Mouse (Mus musculus) telencephalon, adult 2 months (tissue): ENCODE data around the gene Idh1.
A peak's percentile ranks its signal among the peaks of the same experiment; 100 is the strongest.

Source experiments
- DNase-seq: peaks from one replicate; pipeline ENCODE4 v3.0.0-alpha.2; 2011; ENCODE audit warnings: low read depth, low spot score

Gene Idh1

DNA sequence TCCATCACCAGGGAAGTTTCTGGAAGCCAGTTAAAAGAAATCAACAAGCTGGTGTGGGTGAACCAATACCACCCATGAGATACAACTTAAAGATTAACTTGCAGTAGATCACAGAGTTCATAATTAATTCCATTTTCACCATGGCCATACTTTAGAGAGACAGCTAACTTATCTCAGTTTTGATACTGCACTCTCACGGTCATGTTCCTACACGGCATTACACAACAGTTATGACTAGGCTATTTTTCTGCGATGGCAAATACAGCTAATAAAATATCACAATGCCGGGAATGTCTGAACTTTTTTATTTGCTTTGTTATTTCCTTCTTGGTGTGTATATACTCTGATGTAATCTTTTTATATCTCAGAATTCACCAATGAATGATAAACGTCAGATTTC is 9.4 kb downstream of the Idh1 start:
- DNase-seq, result no peak

DNA sequence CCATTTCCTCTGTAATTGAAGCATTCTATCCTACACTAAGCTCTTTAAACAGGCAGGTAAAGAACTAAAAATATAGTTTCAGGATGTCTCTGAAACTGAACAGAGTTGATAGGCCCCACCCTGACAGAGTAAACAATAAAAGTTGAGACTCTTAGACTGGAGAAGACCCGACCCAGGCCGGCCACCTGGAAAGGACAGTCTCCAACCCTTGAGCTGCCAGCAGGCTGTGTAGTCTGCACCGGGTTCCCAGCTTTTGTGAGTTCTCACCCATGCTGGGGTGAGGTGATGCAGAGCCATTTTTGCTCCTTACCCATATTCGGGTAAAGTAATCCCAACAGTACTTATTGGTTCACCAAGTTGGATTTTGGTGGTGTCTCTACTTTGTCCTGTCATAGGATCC is 10.1 kb downstream of the Idh1 start:
- no peak for DNase-seq

DNA sequence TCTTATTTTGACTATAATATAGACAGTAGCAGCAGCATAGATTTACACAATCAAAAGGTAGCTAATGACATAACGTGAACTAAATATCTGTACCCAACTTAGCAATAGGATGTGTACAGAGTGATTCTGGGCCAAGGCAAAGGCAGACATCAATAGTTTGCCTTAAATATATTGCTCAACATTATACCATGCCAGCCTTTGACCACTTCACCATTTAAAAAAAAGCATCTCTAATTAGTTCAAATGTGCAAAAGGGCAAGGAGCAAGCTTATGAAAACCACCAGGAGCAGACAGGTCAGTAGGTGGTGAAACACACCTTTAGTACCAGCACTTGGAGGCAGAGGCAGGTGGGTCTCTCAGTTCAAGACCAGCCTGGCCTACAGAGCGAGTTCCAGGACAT is 12.6 kb downstream of the Idh1 start:
- no peak for DNase-seq

DNA sequence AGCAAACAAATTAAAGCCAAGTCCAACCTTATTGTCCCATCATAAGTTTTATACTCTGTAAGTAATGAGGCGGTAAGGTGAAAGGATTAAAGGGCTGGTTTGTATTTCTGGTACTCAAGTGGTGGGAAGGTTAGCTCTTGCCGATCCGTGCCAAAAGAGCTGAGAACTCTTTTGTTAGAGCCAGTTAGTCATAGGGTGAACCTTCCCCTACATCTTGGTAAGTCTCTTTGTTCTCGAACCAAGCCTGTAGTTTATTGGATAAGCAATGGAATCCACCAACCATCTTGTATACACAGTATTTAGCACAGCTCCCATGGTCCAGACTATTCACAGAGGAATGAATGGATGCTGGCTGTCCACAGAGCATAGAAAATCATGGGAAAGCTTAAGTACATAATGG is 14.7 kb downstream of the Idh1 start:
- DNase-seq, result no peak

DNA sequence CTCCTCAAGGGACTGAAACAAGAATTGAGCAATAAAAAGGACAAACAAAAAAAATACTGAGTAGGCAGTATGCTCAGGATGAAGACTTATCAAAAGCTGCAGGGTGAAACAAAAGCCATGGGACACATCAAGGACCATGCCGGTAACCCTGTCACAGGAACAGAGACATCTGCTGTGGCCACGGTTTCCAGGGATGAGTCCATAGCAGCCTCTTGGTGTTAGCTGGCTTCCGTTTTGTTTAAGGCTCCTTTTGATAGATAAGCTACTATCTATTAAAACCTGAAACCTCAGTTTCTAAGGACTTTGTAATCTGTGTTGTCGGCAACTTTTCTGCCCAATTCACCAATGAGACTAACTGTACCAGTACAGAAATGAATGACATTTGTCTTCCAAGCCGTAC is 16.4 kb downstream of the Idh1 start:
- DNase-seq, result no peak

DNA sequence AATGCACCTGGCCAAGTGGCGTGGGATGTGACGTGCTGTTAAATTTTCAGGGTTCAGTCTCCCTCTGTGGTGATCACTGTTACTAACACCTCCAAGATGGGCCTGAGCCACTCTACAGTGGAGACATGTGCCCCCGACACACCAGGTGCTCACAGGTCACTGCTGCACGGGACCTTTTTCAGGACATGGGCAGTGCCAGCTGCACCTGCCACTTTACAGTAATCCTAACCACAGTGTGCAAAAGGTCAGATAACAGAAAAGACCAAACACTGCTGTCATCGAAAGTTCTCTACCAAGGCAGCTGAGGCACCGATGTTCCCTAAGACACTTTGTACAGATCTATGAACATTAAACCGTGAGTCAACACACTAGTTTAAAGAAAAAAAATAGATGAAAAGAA is 16.8 kb downstream of the Idh1 start:
- DNase-seq, result no peak

DNA sequence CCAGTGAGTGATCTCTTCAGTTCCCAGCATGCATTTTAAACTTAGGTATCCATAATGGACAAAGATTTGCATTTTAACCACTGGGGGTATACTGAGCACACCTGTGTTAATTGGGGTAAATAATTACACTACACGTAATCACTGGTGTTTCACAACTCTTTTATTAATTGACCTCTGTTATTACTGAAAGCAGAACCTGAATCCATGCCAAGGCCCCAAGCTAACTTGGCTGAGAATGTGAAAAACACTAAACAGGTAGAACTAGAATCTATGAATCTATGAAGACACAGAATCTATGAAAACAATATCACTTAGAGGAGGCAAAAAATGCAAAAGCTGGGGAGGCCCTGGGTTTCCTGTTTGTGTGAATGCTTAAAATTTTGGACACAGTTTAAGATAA is 18.8 kb downstream of the Idh1 start:
- no peak for DNase-seq

DNA sequence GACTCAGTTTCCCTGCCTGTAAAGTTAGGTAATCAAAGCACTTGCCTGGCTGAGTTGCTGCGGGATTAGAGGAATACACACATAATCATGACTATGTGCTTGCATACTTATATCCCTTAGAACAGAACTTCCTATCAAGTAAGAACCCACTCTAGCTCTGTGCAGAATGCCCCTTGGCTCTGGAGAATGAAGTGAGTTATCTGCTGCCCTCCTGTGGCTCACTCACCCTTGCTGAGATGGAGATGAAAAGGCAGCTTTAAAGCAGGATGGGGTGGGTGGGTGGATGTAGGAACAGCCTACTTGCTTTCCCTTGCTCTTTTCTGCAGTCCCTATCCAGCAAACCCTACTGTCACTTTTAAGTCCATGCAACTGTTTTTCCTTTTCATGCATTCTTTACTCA is 24.1 kb downstream of the Idh1 start:
- no peak for DNase-seq

DNA sequence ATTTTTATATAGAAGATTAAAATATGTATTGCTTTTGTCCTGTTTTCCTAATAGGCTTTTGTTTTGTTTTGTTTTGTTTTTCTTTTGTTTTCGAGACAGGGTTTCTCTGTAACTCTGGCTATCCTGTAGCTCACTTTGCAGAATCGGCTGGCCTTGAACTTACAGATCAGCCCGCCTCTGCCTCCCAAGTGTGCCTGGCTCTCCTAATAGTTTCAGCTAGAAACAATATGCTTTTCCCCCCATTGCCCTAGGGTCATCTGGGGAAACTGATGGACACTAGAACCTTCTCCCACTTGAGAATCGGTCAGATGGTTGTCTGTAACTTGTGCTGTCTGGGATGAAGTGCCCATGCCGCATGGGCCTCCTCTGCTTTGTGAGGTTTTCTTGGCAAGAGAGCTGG is 30.2 kb downstream of the Idh1 start:
- DNase-seq, result no peak

DNA sequence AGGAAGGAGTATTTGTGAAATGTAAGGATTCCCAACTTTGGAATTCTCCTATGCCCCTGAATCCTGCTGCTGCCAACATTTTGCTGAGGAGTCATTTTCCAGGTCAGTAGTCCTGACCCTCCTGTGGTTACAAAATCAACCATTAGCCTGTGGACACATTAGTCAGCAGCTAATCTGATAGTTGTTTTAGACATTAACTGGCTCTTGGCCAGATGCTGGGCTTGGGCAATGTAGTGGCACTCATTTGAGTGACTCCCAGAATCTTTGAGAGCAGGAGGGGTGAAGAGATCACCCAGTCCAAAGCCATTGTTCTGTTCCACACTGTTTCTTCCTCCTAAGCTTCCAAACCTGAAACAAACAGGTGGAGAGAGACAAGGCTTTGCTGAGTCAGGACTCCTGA is 31.5 kb downstream of the Idh1 start:
- DNase-seq, result no peak

DNA sequence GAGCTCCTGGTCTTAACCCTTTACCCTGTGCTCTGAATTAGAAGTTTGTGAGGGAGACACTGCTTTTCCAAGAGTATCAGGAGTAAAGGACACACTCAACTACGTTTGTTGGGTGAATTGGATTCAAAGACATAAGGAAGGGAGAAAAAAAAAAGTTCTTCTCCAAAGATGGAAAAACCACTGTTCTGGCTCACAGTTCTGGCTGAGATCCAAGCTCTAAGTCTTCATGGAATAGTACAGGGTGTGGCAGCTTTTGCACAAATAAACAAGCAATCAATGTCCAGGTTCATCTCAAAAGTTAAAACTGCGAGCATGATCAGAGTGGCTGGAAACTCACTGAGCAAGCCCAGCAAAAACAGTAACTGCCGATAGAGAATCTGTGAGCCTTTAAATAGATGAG is 38.3 kb downstream of the Idh1 start:
- DNase-seq, result no peak

DNA sequence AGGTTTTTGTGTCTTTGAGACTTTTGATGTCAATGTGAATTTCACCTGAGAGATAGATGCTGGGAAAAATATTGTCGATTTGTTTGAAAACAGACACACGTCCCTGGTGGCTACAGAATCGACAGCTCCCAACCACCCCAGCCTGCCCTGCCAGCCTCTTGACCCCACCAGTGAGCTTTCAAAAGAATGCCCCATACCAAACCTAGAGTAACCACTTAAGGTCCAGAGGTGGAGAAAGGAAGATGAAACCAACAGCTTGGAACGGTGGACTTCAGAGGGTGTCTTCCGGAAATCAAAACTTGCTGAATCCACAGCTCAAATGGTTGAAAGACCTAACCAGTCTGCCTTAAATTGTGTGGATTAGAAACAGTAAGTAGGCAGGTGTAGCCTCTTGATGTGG is 39.0 kb downstream of the Idh1 start:
- DNase-seq, result no peak

DNA sequence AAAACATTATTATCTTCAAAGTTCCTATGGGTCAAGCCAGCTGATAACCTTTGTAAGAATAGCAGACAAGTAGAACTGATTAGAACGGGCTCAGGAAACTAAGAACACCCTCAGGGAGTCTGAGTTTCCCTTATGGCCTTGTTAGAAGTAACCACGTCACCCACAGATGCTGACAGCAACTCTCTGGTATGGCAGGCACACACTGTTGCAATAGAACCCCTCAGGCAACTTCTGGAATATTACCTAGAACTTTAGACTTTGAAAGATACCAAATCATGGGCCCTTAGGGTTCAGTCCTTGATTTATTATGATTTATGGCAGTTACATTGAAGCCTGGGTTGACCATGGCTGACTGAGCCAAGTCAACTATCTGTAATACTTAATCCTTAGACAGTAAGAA is 39.7 kb downstream of the Idh1 start:
- no peak for DNase-seq

DNA sequence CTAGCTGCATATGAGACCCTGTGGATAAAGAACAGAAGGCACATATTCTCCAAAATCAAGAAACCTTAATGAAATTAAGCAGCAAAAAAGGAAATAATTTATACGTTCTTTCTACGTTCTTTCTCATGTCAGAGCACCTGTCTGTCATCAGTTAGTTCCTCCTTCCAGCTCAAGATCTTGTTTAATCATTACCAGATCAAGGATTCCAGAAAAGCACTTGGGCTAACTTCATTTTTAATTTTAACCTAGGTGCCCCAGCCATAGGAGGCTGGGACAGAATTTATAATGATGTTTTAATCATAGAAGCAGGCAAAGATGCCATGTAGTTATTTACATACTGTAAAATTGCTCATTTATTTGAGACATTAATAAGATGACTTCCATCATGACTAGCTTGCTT is 41.5 kb downstream of the Idh1 start:
- no peak for DNase-seq

DNA sequence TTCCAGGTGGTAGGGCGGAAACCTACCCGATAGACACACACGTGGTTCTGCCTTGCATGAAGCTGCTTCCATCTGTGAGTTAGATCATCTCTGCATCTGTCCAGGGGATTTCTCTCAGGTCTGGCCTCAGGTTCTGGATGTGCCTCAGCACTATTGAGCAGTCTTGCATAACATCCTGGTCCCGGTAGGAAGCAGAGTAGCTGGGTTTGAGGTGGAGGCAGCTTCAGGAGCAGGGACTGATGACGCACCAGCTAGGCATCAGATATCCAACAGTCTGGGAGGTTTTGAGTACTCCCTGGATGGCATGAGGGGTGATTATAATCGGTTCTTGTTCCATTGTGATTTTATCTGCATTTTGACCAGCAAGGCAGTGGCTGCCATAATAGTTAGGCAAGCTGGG is 48.7 kb downstream of the Idh1 start:
- DNase-seq, result no peak

DNA sequence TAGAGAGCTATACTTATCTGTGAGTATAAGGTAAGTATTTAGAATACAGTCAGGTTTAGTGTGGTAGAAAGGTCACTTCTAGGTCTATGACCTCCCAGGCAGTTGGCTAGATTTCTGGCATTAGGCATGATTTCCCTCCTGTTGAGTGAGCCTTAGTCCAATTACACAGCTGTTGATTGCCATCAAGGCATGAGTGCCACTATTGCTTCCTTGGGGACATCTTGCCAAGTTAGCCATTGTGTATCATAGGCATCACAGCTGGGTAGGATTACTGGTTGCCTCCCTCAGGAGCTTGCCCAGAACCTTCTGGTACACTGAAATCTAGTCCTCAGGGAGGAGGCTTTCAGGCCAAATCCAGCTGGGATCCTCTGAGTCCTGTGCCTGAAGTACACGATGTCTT is 53.5 kb downstream of the Idh1 start:
- no peak for DNase-seq

DNA sequence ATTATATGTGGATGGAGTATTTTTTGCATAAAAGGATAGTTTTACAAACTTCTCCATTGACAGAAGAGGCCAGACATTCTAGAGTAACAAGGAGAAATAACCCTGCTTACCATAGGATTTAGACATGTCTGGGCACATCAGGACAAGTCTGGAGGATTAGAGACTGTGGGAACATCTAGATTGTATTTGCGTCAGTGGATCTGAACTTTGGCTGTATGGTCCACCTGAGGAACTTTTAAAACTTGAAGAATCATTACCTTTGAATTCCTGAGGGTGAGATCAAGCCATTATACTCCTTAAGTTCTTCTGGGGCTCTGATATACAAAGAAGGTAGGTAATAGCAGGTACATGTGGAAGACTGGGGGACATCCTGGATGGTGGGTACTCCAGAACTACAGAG is 54.6 kb downstream of the Idh1 start:
- no peak for DNase-seq

DNA sequence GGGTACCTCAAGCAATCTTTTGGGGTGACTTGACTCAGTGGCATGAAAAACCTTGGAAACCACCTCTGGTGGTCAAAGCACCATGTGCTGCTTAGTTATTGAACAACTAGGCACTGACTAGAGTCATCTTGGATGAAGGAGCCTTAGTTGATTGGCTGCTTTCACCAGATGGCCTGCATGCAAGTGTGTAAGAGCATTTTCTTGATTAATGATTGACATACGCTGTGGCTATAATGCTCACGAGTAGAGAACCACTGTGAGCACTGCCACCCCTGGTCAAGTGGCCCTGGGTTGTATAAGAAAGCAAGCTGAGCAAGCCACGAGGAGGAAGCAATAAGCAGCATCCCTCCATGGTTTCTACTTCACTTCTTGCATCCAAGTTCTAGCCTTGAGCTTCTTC is 56.1 kb downstream of the Idh1 start:
- no peak for DNase-seq

DNA sequence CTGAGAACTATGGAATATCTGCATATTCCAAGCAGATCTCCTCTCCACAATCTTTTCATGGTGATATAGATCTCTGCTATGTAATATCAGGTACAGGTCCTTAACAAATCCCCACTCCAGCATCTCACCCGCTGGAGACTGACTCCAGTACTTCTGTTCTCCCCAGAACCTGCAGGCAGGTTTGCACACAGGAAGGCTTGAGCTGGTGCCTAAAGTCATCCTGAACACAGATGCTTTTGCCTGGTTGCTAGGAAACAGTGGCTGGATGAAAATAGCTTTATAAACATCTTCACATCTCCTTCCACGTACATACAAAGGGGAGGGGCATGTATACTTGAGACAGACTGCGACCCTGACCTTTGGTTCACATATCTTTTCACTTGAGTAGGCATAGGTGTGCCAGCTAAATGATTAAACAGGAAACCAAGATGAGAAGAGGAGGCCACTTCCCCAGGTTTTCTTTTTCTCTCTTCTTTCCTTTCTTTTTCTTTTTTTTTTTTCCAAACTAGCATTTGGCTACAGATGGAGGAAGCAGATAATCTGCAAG is 56.6 kb downstream of the Idh1 start:
- DNase-seq, result peak; percentile 38

DNA sequence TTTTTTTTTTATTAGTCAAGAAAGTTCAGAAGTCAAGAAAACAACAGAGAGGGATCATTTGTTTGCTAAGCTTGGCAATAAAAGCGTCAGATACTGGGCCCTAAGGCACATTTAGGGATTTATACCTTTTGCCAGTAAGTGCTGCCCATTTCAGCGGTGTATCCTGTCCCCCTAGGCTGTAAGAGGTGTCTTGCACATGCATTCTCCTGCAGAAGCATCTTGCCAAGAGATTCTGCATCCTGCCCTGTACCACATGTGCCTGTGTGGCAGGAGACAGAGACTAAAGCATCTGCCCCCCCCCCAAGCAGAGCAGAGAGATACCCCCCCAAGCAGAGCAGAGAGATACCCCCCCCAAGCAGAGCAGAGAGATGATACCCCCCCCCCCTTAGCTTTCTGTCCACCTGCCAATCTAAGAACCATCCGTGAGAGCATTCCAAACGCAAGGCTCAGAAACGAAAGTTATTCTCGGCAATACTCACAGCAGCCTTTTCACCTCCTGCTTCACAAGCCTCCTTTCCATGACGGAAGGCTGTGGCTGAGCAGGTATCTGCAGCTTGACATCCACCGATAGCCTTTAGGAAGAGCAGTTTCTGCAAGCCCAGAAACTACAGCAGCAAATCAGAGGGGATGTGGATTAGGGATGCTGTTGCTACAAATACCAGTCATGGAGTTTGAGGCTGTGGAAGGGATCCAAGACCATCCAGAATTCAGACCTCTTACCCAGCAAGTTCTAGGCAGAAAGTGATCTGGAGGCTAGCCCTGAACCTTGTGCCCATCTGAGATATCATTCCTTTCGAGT is 63.5 kb downstream of the Idh1 start, which contains the start of gene D630023F18Rik:
Gene D630023F18Rik, minus strand, starts transcription at position 641 of the 799 bp plus-strand sequence.
- DNase-seq, result peak; percentile 55

DNA sequence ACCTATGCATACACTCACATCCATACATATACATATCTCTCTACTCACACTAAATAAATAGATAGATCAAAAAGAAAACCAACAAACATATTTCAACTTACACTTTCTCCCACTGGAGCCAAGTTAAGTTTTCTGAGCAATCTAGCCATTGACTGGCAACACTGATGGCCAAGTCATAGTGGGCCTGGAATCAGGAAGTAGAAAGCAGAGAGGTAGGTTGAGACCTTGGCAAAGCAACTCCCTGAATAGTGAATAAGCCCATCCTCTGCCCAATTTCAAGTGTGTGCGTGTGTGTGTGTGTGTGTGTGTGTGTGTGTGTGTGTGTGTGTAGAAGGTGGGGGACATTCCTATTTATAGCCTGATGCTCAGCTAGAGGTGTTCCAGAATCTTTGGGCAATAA is 66.9 kb downstream of the Idh1 start, which contains the start of gene Gm28845:
Gene Gm28845, minus strand, starts transcription at position 121 of the 400 bp plus-strand sequence.
- DNase-seq, result no peak

DNA sequence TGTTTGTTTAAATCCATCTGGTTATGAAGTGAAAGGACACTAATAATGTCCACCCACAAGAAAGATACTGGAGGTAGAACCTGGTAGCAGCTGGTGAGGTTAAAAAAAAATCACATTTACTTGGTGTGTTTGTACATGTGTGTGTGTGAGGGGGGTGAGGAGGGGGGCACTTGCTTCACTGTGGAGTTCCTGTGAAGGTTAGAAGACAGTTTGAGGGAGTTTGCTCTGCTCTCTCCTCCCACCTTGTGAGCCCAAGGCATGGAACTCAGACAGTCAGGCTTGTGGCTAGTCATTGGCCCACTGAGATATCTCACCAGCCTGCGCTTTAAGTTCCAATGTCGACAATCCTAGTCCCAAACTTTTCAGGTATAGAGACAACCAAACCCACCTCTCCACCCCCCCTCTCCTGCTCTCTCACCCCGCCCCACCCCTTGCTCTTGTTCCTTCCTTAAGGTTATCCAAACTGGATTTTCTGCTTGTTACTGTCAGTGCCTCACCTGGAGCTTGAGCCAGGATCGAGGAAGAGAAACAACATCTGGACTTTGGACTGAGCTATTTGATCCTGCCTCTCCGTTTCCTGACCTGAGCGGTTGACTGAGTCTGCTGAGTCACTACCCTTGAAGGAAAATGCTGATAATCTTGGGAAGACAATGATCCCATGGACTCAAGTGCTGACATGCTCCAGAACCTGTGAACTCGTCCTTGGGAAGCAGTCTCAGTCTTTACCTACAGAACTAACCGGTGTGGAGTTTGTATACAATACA is 68.0 kb downstream of the Idh1 start:
- no peak for DNase-seq
